Mouse (Mus musculus) hindbrain, embryonic 12.5 days (tissue): ENCODE measurements at regions not wholly inside any gene's neighbourhood (a gene's known extent, or its start where the extent isn't known, plus 50 kb on each side); places are given as distances from the start of the nearest gene placed in this dataset.

Experiments
- ATAC-seq: fragments of 200-750 bp; cut with Nextera tagmentation; 2 replicates; pipeline ENCODE4 v1.8.0; 2017; ENCODE audit warnings: moderate TSS enrichment; ENCODE audit not compliant: low FRiP score
- H3K27ac ChIP-seq: fragments of 300-500 bp; sonication (generic); 2 replicates; pipeline ENCODE4 v1.5.1; 2016; ENCODE audit warnings: mild to moderate bottlenecking
- H3K27me3 ChIP-seq: fragments of 300-500 bp; sonication (generic); 2 replicates; pipeline ENCODE4 v1.6.1; 2016; ENCODE audit warnings: mild to moderate bottlenecking
- H3K36me3 ChIP-seq: fragments of 300-500 bp; sonication (generic); 2 replicates; pipeline ENCODE4 v1.6.1; 2016; ENCODE audit warnings: mild to moderate bottlenecking
- H3K4me1 ChIP-seq: fragments of 300-500 bp; sonication (generic); 2 replicates; pipeline ENCODE4 v1.6.1; 2016
- H3K4me2 ChIP-seq: fragments of 300-500 bp; sonication (generic); replicated peaks from 2 replicates; pipeline ENCODE4 v1.6.1; 2016; ENCODE audit warnings: mild to moderate bottlenecking
- H3K4me3 ChIP-seq: fragments of 300-500 bp; sonication (generic); 2 replicates; pipeline ENCODE4 v1.5.1; 2016; ENCODE audit warnings: mild to moderate bottlenecking
- H3K9ac ChIP-seq: fragments of 300-500 bp; sonication (generic); 2 replicates; pipeline ENCODE4 v1.6.1; 2016; ENCODE audit warnings: mild to moderate bottlenecking, moderate library complexity
- H3K9me3 ChIP-seq: fragments of 300-500 bp; sonication (generic); replicated peaks from 2 replicates; pipeline ENCODE4 v1.6.1; 2016; ENCODE audit warnings: mild to moderate bottlenecking
- WGBS: fragments of 180-500 bp; shearing (Covaris S2); methylation state at CpG from one replicate; pipeline ENCODE4 v1.1.7; 2016; 5-methylcytosine and 5-hydroxymethylcytosine counted together

GRCm38 (mm10) chr1:108224047-108224446 lies 634.2 kb downstream of the Serpinb8 start:
- H3K4me3 ChIP-seq, result no peak overlapping the region
- no peak for ATAC-seq
- H3K27me3 ChIP-seq, result no peaks in the 10 kb centered on the region
- H3K27ac ChIP-seq, result no peak overlapping the region
- no peaks in the 10 kb centered on the region for H3K4me1 ChIP-seq
- H3K9me3 ChIP-seq, result no peaks in the 10 kb centered on the region
- H3K9ac ChIP-seq, result no peak overlapping the region
- 90% methylated on average over 1 of the region's 1 CpGs for WGBS
- no peak overlapping the region for H3K4me2 ChIP-seq
- H3K36me3 ChIP-seq, result no peaks in the 10 kb centered on the region

- no peaks in the 10 kb centered on the region for H3K4me1 ChIP-seq
- H3K4me2 ChIP-seq, result no peak overlapping the region
Measured at GRCm38 (mm10) chr1:108240152-108240551, 650.3 kb downstream of the Serpinb8 start.

GRCm38 (mm10) chr1:108255147-108255546 lies 665.3 kb downstream of the Serpinb8 start:
- no peak for ATAC-seq
- 91% methylated on average over 3 of the region's 3 CpGs for WGBS

More at GRCm38 (mm10) chr1:108240152-108240551, 650.3 kb downstream of the Serpinb8 start:
- no peaks in the 10 kb centered on the region for H3K36me3 ChIP-seq
- H3K27me3 ChIP-seq, result no peaks in the 10 kb centered on the region
- H3K27ac ChIP-seq, result no peak overlapping the region
- no peak overlapping the region for H3K9ac ChIP-seq
- H3K9me3 ChIP-seq, result no peaks in the 10 kb centered on the region
- H3K4me3 ChIP-seq, result no peak overlapping the region
- no peak for ATAC-seq

GRCm38 (mm10) chr1:108259355-108259754 lies 669.5 kb downstream of the Serpinb8 start:
- Histone ChIP-seq H3K9me3 (no peaks in the 10 kb centered on the region), H3K9ac (no peak overlapping the region), H3K4me2 (no peak overlapping the region), H3K4me1 (no peaks in the 10 kb centered on the region), H3K4me3 (no peak overlapping the region), H3K27ac (no peak overlapping the region), H3K27me3 (no peaks in the 10 kb centered on the region), H3K36me3 (no peaks in the 10 kb centered on the region)
- no peak for ATAC-seq

More at GRCm38 (mm10) chr1:108255147-108255546, 665.3 kb downstream of the Serpinb8 start:
- Histone ChIP-seq H3K4me1 (no peaks in the 10 kb centered on the region), H3K9me3 (no peaks in the 10 kb centered on the region), H3K36me3 (no peaks in the 10 kb centered on the region), H3K27ac (no peak overlapping the region), H3K27me3 (no peaks in the 10 kb centered on the region), H3K4me3 (no peak overlapping the region), H3K4me2 (no peak overlapping the region), H3K9ac (no peak overlapping the region)

- ATAC-seq, result no peak
Measured at GRCm38 (mm10) chr1:108282099-108282498, 692.3 kb downstream of the Serpinb8 start.

GRCm38 (mm10) chr1:108286571-108286970 lies 696.8 kb downstream of the Serpinb8 start:
- no peaks in the 10 kb centered on the region for H3K9me3 ChIP-seq
- H3K27ac ChIP-seq, result no peak overlapping the region
- WGBS, result 66% methylated on average over 1 of the region's 1 CpGs
- H3K4me1 ChIP-seq, result no peaks in the 10 kb centered on the region
- H3K9ac ChIP-seq, result no peak overlapping the region
- ATAC-seq, result no peak
- no peaks in the 10 kb centered on the region for H3K27me3 ChIP-seq
- H3K36me3 ChIP-seq, result no peaks in the 10 kb centered on the region
- no peak overlapping the region for H3K4me2 ChIP-seq
- no peak overlapping the region for H3K4me3 ChIP-seq

More at GRCm38 (mm10) chr1:108282099-108282498, 692.3 kb downstream of the Serpinb8 start:
- no peaks in the 10 kb centered on the region for H3K9me3 ChIP-seq
- no peak overlapping the region for H3K27ac ChIP-seq
- 87% methylated on average over 5 of the region's 5 CpGs for WGBS
- H3K36me3 ChIP-seq, result no peaks in the 10 kb centered on the region
- H3K9ac ChIP-seq, result no peak overlapping the region
- H3K27me3 ChIP-seq, result no peaks in the 10 kb centered on the region
- H3K4me3 ChIP-seq, result no peak overlapping the region
- H3K4me2 ChIP-seq, result no peak overlapping the region
- H3K4me1 ChIP-seq, result no peaks in the 10 kb centered on the region
